Mouse (Mus musculus) cerebellum, adult 11-12 months (tissue): Measurements from ENCODE around the gene Pnp.
"Not testable (repeated sequence)": the region's sequence is repeated elsewhere in the genome, so short reads cannot be mapped to it uniquely, and the experiment has no call there.

ENCODE experiments used
- DNase-seq: peaks from one replicate; pipeline ENCODE4 v3.0.0; 2022

Pnp gene

GRCm38 (mm10) chr14:50930754-50931492 lies at the start of gene Pnp, which contains the start of gene Pip4p1:
Pnp (plus strand) TSS chr14:50931082.
Pip4p1 (minus strand) TSS chr14:50930856.
- DNase-seq: peak; percentile 100

GRCm38 (mm10) chr14:50891621-50892020 lies 39.3 kb upstream of the Pnp start:
- DNase-seq: no peak

DNA sequence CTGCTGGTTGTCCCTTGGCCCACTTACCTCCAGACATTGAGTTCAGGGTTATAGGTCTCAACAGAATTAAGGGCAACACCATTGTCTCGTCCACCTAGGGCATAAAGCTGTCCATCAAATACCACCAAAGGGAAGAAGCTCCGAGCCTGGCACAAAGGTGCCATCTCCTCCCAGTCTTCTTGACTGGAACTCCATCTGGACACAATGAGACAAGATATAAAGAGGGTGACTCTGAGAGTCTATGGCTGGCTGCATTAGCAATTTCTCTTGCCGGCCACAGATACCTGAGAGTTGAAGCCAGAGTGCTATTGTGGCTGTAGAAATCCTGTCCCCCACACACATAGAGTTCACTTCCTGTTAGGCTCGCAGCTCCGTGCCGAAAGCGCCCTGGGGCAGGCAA lies 38.8 kb upstream of the Pnp start:
- DNase-seq: no peak

- DNase-seq: peak; percentile 49
These were observed 38.1 kb upstream of the Pnp start for GRCm38 (mm10) chr14:50892541-50893459.

DNA sequence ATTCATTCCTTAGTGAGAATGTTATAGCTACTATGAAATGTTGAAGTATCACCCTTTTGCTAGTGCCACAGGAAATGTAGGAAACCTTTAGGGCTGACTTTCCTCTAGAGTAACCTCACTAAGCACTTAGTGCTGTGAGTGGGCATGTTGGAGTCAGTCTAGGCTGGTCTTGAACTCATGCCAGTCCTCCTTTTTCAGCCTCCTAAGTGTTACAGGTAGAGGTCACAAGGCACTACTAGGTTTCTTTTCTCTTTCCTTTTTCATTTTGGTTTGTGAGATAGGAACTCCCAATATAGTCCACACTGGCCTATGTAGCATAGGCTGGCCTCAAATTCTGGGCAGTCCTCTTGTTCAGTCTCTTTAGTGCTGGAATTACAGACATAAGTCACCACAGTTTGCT lies 35.5 kb upstream of the Pnp start:
- DNase-seq: peak; percentile 38

- DNase-seq: peak; percentile 86
These were observed 34.7 kb upstream of the Pnp start for GRCm38 (mm10) chr14:50895985-50896746.

GRCm38 (mm10) chr14:50896747-50897373 lies 34.0 kb upstream of the Pnp start:
- DNase-seq: no peak

DNA sequence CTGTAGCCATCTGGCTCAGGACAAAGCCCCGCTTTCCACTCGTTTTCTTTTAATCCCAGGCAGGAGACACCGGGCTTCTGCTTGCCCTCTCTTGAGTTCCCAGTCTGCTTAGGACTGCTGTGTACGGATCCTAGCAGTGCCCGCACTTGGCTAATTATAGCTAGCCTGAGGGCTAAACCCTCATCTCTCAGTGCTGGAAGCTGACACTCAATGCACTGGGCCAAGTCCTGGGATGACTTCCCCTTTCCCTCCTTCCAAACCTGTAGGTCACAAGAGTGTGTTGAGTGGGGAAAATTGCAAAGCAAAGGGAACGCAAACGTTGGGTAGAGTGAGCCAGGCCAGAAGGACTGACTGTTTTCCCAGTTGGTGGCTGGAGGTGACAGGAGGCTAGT lies 33.5 kb upstream of the Pnp start, which contains the start of gene Klhl33:
Klhl33 (minus strand) TSS at position 134 of the 392 bp plus-strand sequence.
- DNase-seq: peak; percentile 60

DNA sequence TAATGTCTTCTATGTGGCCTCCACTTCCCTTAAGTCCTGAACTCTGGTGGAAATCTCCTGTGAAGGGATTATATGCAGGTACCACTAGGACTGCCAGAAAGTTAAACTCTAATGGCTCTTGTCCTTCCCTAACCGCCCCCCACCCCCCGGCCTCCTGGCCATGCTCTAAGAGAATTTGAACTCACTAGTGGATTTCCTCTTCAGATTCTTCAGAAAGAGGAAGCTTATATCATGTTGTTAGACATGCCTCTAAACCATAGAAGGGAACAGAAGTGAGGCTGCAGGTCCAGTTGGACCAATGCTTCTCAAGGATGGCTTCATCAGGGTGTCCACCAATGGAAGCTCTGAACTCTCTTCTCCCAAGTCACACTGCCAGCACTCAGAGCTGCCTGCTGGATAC lies 32.9 kb upstream of the Pnp start:
- DNase-seq: not testable (repeated sequence)

DNA sequence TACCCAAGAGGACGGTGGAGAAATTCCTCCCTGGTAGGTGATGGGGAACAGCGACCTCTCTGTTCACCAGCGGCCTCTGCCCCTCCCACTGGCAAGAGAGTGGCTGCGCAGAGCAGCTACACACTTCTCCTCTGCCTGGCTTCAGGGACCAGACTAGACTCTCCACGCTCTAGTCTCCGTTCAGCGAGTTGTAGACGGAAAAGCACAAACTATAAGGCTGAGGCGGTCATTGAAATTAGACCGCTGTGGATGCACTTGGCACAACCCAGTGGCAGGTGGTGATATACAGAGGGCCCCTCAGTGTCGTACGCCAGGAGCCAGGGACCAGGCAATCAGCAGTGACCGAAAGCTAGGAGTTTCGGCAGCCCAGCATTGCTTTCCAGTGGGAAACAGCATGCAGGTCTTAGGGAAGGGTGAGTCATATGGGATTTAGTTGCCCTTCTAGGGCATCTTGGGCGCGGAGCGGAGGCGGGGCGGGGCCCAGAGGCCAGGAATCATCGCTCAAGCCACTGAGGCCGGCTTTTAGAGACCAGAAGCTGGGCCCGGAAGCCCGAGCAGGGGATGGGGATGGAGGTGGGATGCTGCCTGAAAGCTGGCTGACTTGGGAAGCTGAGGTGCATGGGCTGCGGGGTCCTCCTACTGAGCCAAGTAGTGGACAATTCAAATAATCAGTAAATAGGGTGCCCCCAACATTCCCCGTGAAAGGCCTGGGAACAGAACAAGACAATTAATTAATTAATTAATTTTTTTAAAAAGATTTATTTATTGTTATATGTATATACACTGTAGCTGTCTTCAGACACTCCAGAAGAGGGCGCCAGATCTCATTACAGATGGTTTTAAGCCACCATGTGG lies 26.7 kb upstream of the Pnp start:
- DNase-seq: peak; percentile 71

GRCm38 (mm10) chr14:50904828-50905129 lies 26.1 kb upstream of the Pnp start:
- DNase-seq: no peak

- DNase-seq: not testable (repeated sequence)
These were observed 25.6 kb upstream of the Pnp start for GRCm38 (mm10) chr14:50905327-50905726.

GRCm38 (mm10) chr14:50908126-50908525 lies 22.8 kb upstream of the Pnp start:
- DNase-seq: no peak

- no peak for DNase-seq
These were observed 19.5 kb upstream of the Pnp start for GRCm38 (mm10) chr14:50911356-50911755.

- DNase-seq: not testable (repeated sequence)
These were observed 7.4 kb upstream of the Pnp start for GRCm38 (mm10) chr14:50923437-50923836.

DNA sequence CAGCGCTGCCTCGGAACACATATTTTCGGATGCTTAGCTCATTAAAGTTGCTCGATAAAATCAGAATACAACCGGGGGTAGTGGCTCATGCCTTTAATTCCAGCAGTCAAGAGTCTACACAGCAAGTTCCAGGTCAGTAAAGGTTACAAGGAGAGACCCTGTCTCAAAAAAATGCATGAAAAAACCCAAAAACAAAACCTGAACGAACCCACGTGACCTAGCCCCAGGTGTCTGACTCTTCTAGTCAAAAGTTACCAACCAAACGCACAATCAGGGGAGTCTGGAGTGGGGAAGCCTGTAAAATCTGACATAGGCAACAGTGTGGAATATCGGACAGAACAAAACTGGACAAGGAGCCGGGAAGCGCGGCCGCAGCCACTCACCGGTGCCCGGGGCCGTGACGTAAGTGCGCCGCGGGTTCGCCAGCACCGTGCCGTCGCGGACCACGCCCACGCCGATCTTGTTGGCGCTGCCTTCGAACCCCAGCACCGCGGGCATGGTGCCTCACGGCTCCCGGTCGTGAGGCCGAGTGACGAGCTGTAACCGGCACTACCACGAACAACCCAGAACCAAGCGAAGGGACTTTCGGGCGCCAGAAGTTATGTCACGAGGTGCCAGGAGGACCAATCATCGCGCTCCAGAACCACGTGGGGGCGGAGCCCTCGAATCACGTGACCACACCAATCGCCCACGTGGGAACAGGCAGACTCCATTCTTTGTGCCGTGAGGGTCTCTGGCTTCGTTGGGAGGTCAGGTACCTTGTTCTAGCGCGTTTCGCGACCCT lies 6.4 kb upstream of the Pnp start, which contains the start of the genes Osgep and Apex1:
Osgep (minus strand) TSS at position 613 of the 784 bp plus-strand sequence.
Apex1 (plus strand) TSS at position 688 of the 784 bp plus-strand sequence.
- DNase-seq: peak; percentile 97

GRCm38 (mm10) chr14:50925111-50925920 lies 5.6 kb upstream of the Pnp start:
- peak; percentile 29 for DNase-seq

GRCm38 (mm10) chr14:50927366-50927765 lies 3.5 kb upstream of the Pnp start:
- DNase-seq: no peak

GRCm38 (mm10) chr14:50929951-50930350 lies 931 bp upstream of the Pnp start:
- no peak for DNase-seq

DNA sequence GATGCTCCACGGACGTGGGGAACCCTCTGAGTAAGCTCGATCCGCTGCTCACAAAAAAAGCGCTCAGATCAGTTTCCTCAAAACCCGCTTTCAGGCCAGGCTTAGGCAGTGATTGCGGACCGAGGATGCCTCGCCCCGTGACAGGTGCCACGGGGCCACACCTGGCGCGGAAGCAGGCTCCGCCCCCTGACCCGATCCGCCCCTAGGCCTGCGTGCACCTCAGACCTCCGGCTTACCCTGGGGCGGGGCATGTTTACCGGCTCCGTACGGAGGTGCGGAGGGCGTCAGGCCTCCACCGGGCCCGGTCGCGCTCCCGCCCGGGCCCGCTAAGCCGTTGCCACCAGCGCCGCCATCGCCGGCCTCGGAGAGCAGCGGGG lies 517 bp upstream of the Pnp start:
- DNase-seq: no peak
